Mouse (Mus musculus) MEL (cell line): Measurements from ENCODE around the gene Kctd7. TPM values are rescaled to one million over a fixed set of nuclear protein-coding genes. Genes with fewer than 3 reads are reported as not detected.

ENCODE experiments used
- DNase-seq: peaks from one replicate; pipeline ENCODE4 v3.0.0; 2011; ENCODE audit warnings: low read depth, low spot score
- H3K27ac ChIP-seq: 2 replicates; pipeline ENCODE4 v1.5.1; 2012; ENCODE audit warnings: low read depth, mild to moderate bottlenecking, control low read depth, low read length, moderate library complexity; ENCODE audit not compliant: control insufficient read depth
- H3K27me3 ChIP-seq, 2 experiments: fragments of 150-350 bp in 1 of 2; sonication (generic) in 1 of 2; 2 replicates each; pipeline ENCODE4 v1.6.1; 2012; ENCODE audit warnings: low read length in 2 of 2, mild to moderate bottlenecking in 2 of 2, improper control_type of control experiment in 1 of 2, moderate library complexity in 1 of 2; ENCODE audit not compliant: insufficient read depth in 2 of 2, control insufficient read depth in 1 of 2
- H3K36me3 ChIP-seq, 2 experiments: 2 replicates each; pipeline ENCODE4 v1.6.1; 2012 to 2014; ENCODE audit warnings: low read length in 2 of 2, improper control_type of control experiment in 1 of 2, inconsistent platforms in 1 of 2, mild to moderate bottlenecking in 1 of 2; ENCODE audit not compliant: insufficient read depth in 2 of 2, control insufficient read depth in 1 of 2
- H3K4me1 ChIP-seq, 2 experiments: fragments of 150-350 bp in 1 of 2; sonication (generic) in 1 of 2; 2 replicates each; pipeline ENCODE4 v1.6.1; 2012; ENCODE audit warnings: low read length in 2 of 2, improper control_type of control experiment in 1 of 2, mild to moderate bottlenecking in 1 of 2; ENCODE audit not compliant: insufficient read depth in 2 of 2, control insufficient read depth in 1 of 2
- H3K4me3 ChIP-seq, 2 experiments: fragments of 150-350 bp in 1 of 2; sonication (generic) in 1 of 2; 2 replicates each; pipeline ENCODE4 v1.5.1; 2012; ENCODE audit warnings: low read depth in 2 of 2, low read length in 2 of 2, mild to moderate bottlenecking in 2 of 2, moderate library complexity in 2 of 2, control low read depth in 1 of 2, improper control_type of control experiment in 1 of 2; ENCODE audit not compliant: control insufficient read depth in 1 of 2, insufficient read depth in 1 of 2
- H3K79me2 ChIP-seq: 2 replicates; pipeline ENCODE4 v1.6.1; 2012; ENCODE audit warnings: mild to moderate bottlenecking, low read length, moderate library complexity; ENCODE audit not compliant: control insufficient read depth, poor library complexity, insufficient read depth
- H3K9ac ChIP-seq: 2 replicates; pipeline ENCODE4 v1.6.1; 2012; ENCODE audit warnings: low read depth, mild to moderate bottlenecking, control low read depth, low read length, moderate library complexity; ENCODE audit not compliant: control insufficient read depth, poor library complexity, severe bottlenecking
- H3K9me3 ChIP-seq: fragments of 150-350 bp; sonication (generic); replicated peaks from 2 replicates; pipeline ENCODE4 v1.6.1; 2012; ENCODE audit warnings: mild to moderate bottlenecking, low read length, improper control_type of control experiment, moderate library complexity; ENCODE audit not compliant: insufficient read depth
- CHD2 ChIP-seq: IDR thresholded peaks from 2 replicates; pipeline ENCODE4 v1.6.1; 2011; ENCODE audit warnings: low read length, improper control_type of control experiment
- CTCF ChIP-seq, 3 experiments: IDR thresholded peaks in 2 of 3; conservative IDR thresholded peaks in 1 of 3; 2 replicates each; pipeline ENCODE4 v1.5.1; 2011 to 2012; ENCODE audit warnings: low read length in 3 of 3, low read depth in 2 of 3, mild to moderate bottlenecking in 2 of 3, improper control_type of control experiment in 1 of 3, inconsistent platforms in 1 of 3, mixed read lengths in 1 of 3, moderate library complexity in 1 of 3; ENCODE audit not compliant: control insufficient read depth in 1 of 3, insufficient read depth in 1 of 3, poor library complexity in 1 of 3, severe bottlenecking in 1 of 3
- EP300 ChIP-seq, 2 experiments: IDR thresholded peaks; 2 replicates each; pipeline ENCODE4 v1.6.1; 2011; ENCODE audit warnings: improper control_type of control experiment in 2 of 2, low read length in 2 of 2, low read depth in 1 of 2, mild to moderate bottlenecking in 1 of 2
- GATA1 ChIP-seq: IDR thresholded peaks from 2 replicates; pipeline ENCODE4 v1.6.1; 2011; ENCODE audit warnings: low read depth, low read length, improper control_type of control experiment
- MAFK ChIP-seq: IDR thresholded peaks from 2 replicates; pipeline ENCODE4 v1.6.1; 2011; ENCODE audit warnings: low read depth, mild to moderate bottlenecking, low read length, improper control_type of control experiment, borderline replicate concordance
- MAZ ChIP-seq: IDR thresholded peaks from 2 replicates; pipeline ENCODE4 v1.6.1; 2012; ENCODE audit warnings: low read depth, mild to moderate bottlenecking, inconsistent platforms, low read length, improper control_type of control experiment
- MEF2A ChIP-seq: IDR thresholded peaks from 2 replicates; pipeline ENCODE4 v1.6.1; 2014; ENCODE audit warnings: low read depth, mild to moderate bottlenecking, inconsistent platforms, low read length, improper control_type of control experiment; ENCODE audit not compliant: poor library complexity, insufficient replicate concordance, severe bottlenecking; ENCODE audit errors: extremely low read depth
- MXI1 ChIP-seq: IDR thresholded peaks from 2 replicates; pipeline ENCODE4 v1.6.1; 2011; ENCODE audit warnings: mild to moderate bottlenecking, low read depth, low read length, improper control_type of control experiment
- MYC ChIP-seq: IDR thresholded peaks from 2 replicates; pipeline ENCODE4 v1.6.1; 2011; ENCODE audit warnings: low read depth, mild to moderate bottlenecking, low read length, improper control_type of control experiment, moderate library complexity
- NELFE ChIP-seq: IDR thresholded peaks from 2 replicates; pipeline ENCODE4 v1.6.1; 2011; ENCODE audit warnings: low read depth, low read length, improper control_type of control experiment
- NRF1 ChIP-seq: IDR thresholded peaks from 2 replicates; pipeline ENCODE4 v1.6.1; 2014; ENCODE audit warnings: low read depth, mild to moderate bottlenecking, inconsistent platforms, low read length, improper control_type of control experiment, moderate library complexity; ENCODE audit not compliant: poor library complexity, insufficient read depth, severe bottlenecking
- POLR2A ChIP-seq, 2 experiments: IDR thresholded peaks; 2 replicates each; pipeline ENCODE4 v1.6.1; 2011 to 2012; ENCODE audit warnings: low read length in 2 of 2, mild to moderate bottlenecking in 2 of 2, control low read depth in 1 of 2, improper control_type of control experiment in 1 of 2, low read depth in 1 of 2, moderate library complexity in 1 of 2; ENCODE audit not compliant: control insufficient read depth in 1 of 2, insufficient read depth in 1 of 2, poor library complexity in 1 of 2
- POLR2AphosphoS2 ChIP-seq: IDR thresholded peaks from 2 replicates; pipeline ENCODE4 v1.6.1; 2011; ENCODE audit warnings: low read length, improper control_type of control experiment
- SIN3A ChIP-seq: IDR thresholded peaks from 2 replicates; pipeline ENCODE4 v1.6.1; 2012; ENCODE audit warnings: low read length, improper control_type of control experiment, inconsistent platforms
- TBP ChIP-seq: IDR thresholded peaks from 2 replicates; pipeline ENCODE4 v1.8.0; 2011; ENCODE audit warnings: low read depth, low read length, improper control_type of control experiment
- TCF12 ChIP-seq: IDR thresholded peaks from 2 replicates; pipeline ENCODE4 v1.6.1; 2014; ENCODE audit warnings: low read depth, mild to moderate bottlenecking, inconsistent platforms, low read length, improper control_type of control experiment, moderate library complexity
- USF1 ChIP-seq: IDR thresholded peaks from 2 replicates; pipeline ENCODE4 v1.6.1; 2014; ENCODE audit warnings: low read depth, mild to moderate bottlenecking, inconsistent platforms, low read length, improper control_type of control experiment, moderate library complexity
- USF2 ChIP-seq, 2 experiments: IDR thresholded peaks; 2 replicates each; pipeline ENCODE4 v1.6.1; 2011 to 2012; ENCODE audit warnings: improper control_type of control experiment in 2 of 2, low read length in 2 of 2, borderline replicate concordance in 1 of 2, inconsistent platforms in 1 of 2, low read depth in 1 of 2, mild to moderate bottlenecking in 1 of 2; ENCODE audit not compliant: insufficient read depth in 1 of 2
- ZC3H11A ChIP-seq: IDR thresholded peaks from 2 replicates; pipeline ENCODE4 v1.6.1; 2012; ENCODE audit warnings: low read depth, mild to moderate bottlenecking, inconsistent platforms, low read length, improper control_type of control experiment
- ZKSCAN1 ChIP-seq: IDR thresholded peaks from 2 replicates; pipeline ENCODE4 v1.6.1; 2012; ENCODE audit warnings: low read depth, mild to moderate bottlenecking, inconsistent platforms, low read length, improper control_type of control experiment, moderate library complexity
- ZNF384 ChIP-seq: IDR thresholded peaks from 2 replicates; pipeline ENCODE4 v1.6.1; 2012; ENCODE audit warnings: low read depth, mild to moderate bottlenecking, inconsistent platforms, low read length, improper control_type of control experiment
- polyA plus RNA-seq, 2 experiments: library from polyadenylated mRNA; stranded (reverse) in 1 of 2; unstranded in 1 of 2; fragments of >175 nt in 1 of 2; fragments of >200 nt in 1 of 2; gene quantifications; 2 replicates each; pipeline versions ENCODE4 v1.2.1 to v1.2.4; 2012; ENCODE audit warnings: low replicate concordance in 2 of 2, low read depth in 1 of 2; ENCODE audit not compliant: insufficient read length in 2 of 2, insufficient read depth in 1 of 2, missing spikeins in 1 of 2
- total RNA-seq: library from RNA; depleted of rRNA; stranded (reverse); fragments of 300-350 nt; gene quantifications from 2 replicates; pipeline ENCODE4 v1.2.3, GENCODE M21; 2012

Kctd7 gene
- total and polyA plus RNA-seq, 3 experiments: 5.8 to 7.0 TPM; not detected in 1

DNA sequence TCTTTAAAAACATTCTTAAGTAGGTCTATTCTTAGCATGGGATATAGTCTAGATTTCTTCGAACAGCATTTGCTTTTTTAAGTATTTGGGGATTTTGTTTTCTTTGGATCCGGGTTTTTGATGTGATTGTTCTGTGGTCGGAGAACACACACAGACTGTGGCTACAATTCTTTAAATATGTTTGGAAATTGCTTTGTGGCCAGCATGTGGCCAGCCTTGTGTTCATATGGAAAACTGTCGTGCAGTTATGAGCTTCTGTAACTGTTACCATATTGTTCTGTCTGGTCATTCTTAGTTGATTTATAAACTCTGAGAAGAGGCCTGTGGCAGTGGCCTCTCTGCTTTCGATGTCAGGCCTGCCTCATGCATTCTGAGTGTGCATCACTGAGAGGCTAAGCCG lies 26.7 kb upstream of the Kctd7 start:
- DNase-seq: no peak
- TF ChIP-seq GATA1 (no peak), MAFK (no peak), MYC (no peak), MXI1 (no peak), POLR2AphosphoS2 (no peak), ZC3H11A (no peak), ZKSCAN1 (no peak), MAZ (no peak), USF2 (IDR thresholded peaks at IDR 0.05; ENCODE audit: borderline replicate concordance in 1 of 2, insufficient read depth in 1 of 2, low read depth in 1 of 2, low read length in 2 of 2) (no peak), POLR2A (IDR thresholded peaks at IDR 0.05; ENCODE audit: control insufficient read depth in 1 of 2, insufficient read depth in 1 of 2, low read depth in 1 of 2, low read length in 2 of 2, poor library complexity in 1 of 2) (no peak), NELFE (no peak), ZNF384 (no peak), TCF12 (no peak), SIN3A (no peak), NRF1 (no peak), CHD2 (no peak), EP300 (IDR thresholded peaks at IDR 0.05; ENCODE audit: low read depth in 1 of 2, low read length in 2 of 2) (no peak), MEF2A (no peak)
- no peaks in the 10 kb centered on the region for H3K9me3 ChIP-seq
- no peaks in the 10 kb centered on the region; the same call in 1 of the 2 replicates for H3K79me2 ChIP-seq
- H3K9ac ChIP-seq: no peak overlapping the region
- H3K4me1 ChIP-seq: no peaks in the 10 kb centered on the region; a peak in 1 of 4 replicates
- H3K4me3 ChIP-seq: no peak overlapping the region
- no peak overlapping the region for H3K27ac ChIP-seq
- no peaks in the 10 kb centered on the region for H3K27me3 ChIP-seq
- H3K36me3 ChIP-seq: no peaks in the 10 kb centered on the region

GRCm38 (mm10) chr5:130119236-130119635 lies 25.4 kb upstream of the Kctd7 start:
- Histone ChIP-seq H3K9me3 (no peaks in the 10 kb centered on the region), H3K27ac (no peak overlapping the region), H3K27me3 (no peaks in the 10 kb centered on the region), H3K79me2 (no peaks in the 10 kb centered on the region; the same call in 1 of the 2 replicates), H3K36me3 (no peaks in the 10 kb centered on the region), H3K4me1 (no peaks in the 10 kb centered on the region), H3K4me3 (no peak overlapping the region), H3K9ac (no peak overlapping the region)
- TF ChIP-seq CTCF (IDR thresholded peaks at IDR 0.05 in 2 of 3, conservative IDR thresholded peaks at IDR 0.05 in 1 of 3; ENCODE audit: control insufficient read depth in 1 of 3, insufficient read depth in 1 of 3, low read depth in 2 of 3, low read length in 3 of 3, poor library complexity in 1 of 3, severe bottlenecking in 1 of 3) (no peak), TBP (no peak), USF1 (no peak), POLR2A (IDR thresholded peaks at IDR 0.05; ENCODE audit: control insufficient read depth in 1 of 2, insufficient read depth in 1 of 2, low read depth in 1 of 2, low read length in 2 of 2, poor library complexity in 1 of 2) (no peak)
- DNase-seq: no peak
